Mouse (Mus musculus) kidney, postnatal 10 days (tissue): ENCODE measurements around the gene Ppm1m.
"Not testable (repeated sequence)": the region's sequence is repeated elsewhere in the genome, so short reads cannot be mapped to it uniquely, and the experiment has no call there.

Experiments used
- DNase-seq: peaks from one replicate; pipeline ENCODE4 v3.0.0; 2021; ENCODE audit warnings: mixed read lengths

Gene Ppm1m

DNA sequence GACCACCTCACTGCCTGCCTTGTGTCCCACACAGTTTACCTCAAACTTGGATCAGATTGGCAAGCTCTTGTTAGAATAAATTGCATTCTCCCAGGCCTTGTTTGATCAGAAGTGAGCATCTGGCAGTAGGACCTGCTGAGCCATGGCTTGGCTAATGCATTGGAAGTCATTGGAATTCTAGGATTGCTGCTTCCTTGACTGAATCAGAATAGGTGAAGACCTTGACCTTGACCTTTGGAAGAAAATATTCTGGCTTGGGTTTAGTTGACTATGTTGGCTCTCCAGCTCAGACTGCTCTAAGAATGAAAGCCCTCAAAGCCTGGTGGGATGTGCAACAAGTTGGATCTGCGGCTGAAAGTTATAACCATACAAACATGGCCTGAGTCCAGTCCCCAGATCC lies 8.2 kb downstream of the Ppm1m start:
- no peak for DNase-seq

DNA sequence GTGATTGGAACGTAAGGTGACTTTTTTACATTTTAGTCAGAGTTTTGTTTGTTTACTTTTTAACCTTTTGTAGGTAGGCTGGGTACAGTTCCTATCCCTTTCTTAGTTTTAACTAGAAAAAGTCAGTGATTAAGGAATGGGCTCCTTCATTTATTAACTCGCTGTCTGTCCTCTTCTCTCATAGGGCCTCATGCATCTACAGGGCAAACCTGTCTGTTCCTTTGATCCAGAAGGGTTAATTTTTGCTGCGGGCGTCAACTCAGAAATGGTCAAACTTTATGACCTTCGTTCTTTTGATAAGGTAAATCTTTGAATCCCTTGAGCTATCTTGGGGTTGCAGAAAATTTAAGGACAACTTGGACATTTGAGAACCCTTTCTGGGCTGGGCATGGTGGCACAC lies 15.6 kb downstream of the Ppm1m start:
- DNase-seq, result no peak

DNA sequence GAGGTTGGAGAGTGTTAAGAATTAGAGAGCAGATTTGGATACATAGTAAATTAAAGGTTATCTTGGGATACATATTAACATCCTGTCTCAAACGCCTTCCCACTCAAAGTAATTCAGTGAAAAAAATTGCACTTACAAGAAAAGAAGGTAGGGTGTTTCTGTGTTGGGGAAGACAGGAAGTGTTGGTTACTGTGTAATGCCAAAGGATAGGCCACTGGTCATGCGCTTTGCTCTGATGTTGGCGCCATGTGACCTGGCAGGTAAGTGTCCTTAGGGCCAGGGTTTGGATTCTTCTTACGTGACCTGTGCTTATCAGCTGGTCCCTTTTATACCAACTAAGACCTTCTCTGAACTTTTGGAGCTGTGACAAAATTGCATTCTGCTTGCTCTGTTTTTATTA lies 17.4 kb downstream of the Ppm1m start:
- no peak for DNase-seq

DNA sequence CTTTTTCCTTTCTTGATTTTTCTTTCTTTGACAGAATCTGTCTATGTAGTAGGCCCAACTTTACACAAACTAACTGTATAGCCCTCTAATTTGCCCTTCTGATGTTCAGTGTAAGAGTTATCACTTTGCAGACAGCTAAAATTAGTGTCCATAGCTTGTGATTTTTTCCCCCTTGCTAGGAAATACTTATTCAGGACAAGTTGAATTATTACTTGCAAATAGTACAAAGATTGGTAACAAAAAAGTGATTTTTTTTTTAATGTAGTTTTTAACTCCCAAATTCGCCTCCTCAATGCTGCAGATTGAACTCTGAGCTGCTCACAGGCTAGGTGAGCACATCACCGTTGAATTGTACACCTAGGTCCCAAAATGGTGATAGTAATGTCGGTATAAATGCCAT lies 19.6 kb downstream of the Ppm1m start:
- DNase-seq, result no peak

DNA sequence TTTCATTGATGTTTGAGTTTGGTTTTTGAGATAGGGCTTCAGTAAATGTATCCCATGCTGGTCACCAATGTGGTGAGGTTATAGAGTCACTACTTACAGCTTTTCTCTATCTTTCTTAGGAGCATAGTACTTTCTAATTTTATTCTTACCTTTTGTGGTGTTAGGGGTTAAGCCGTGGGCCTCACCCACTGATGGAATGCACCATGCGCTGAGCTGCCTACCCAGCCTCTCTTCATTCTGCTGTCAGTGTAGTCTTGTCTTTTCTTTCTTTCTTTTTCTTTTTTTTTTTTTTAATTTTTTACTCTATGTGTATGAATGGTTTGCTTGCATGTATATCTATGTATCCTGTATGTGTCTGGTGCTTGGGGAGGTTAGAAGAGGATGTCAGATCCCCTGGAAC lies 20.1 kb downstream of the Ppm1m start:
- DNase-seq, result no peak

GRCm38 (mm10) chr9:106177799-106178198 lies 21.7 kb downstream of the Ppm1m start:
- no peak for DNase-seq

- DNase-seq, result no peak
Measured at GRCm38 (mm10) chr9:106176769-106177168, 22.8 kb downstream of the Ppm1m start.

GRCm38 (mm10) chr9:106175552-106176200 lies 23.9 kb downstream of the Ppm1m start:
- DNase-seq, result no peak

DNA sequence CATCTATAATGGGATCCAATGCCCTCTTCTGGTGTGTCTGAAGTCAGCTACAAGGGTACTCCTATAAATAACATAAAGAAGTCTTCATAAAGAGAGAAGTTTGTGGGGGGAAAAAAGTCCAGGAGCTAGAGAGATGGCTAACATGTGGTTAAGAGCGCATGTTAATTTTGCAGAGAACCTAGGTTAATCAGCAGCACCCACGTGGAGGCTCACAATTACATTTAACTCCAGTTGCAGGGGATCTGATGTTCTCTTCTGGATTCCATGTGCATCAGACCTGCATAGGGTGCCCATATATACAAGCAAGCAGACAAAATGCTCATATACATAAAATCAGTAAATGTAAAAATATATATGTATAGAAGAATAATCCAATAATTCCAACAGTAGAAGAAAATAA lies 26.2 kb downstream of the Ppm1m start:
- no peak for DNase-seq

- no peak for DNase-seq
Measured at GRCm38 (mm10) chr9:106172527-106172926, 27.0 kb downstream of the Ppm1m start.

- peak; percentile 91 for DNase-seq
Measured at GRCm38 (mm10) chr9:106171346-106172158, 28.0 kb downstream of the Ppm1m start.

GRCm38 (mm10) chr9:106170556-106171345 lies 28.8 kb downstream of the Ppm1m start, which contains the start of gene Wdr82:
Gene Wdr82, plus strand, starts transcription at chr9:106170928.
- DNase-seq, result peak; percentile 95

DNA sequence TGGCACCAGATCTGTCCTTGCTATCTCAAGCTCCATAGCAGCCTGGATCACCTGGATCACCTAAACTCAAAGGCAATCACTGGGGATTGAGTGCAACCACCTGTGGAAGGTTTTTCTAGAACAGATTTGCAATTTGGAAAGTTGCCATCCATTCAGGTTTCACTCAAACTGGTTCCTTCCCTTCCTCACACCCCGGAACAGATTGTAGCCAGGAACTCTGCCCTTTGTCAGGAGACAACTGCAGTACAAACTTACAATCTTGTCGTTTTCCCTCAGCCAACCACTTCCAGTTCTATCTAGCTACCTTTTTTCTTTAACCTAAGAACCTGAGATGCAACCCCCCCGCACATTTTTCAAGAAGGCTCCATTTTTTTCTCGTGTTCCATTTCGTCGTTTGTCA lies 29.6 kb downstream of the Ppm1m start:
- DNase-seq, result no peak

- not testable (repeated sequence) for DNase-seq
Measured at GRCm38 (mm10) chr9:106169006-106169405, 30.5 kb downstream of the Ppm1m start.

GRCm38 (mm10) chr9:106167703-106168102 lies 31.8 kb downstream of the Ppm1m start:
- no peak for DNase-seq

GRCm38 (mm10) chr9:106167241-106167640 lies 32.3 kb downstream of the Ppm1m start:
- DNase-seq, result no peak

- no peak for DNase-seq
Measured at GRCm38 (mm10) chr9:106166709-106167108, 32.8 kb downstream of the Ppm1m start.

GRCm38 (mm10) chr9:106160426-106160825 lies 39.1 kb downstream of the Ppm1m start:
- no peak for DNase-seq

DNA sequence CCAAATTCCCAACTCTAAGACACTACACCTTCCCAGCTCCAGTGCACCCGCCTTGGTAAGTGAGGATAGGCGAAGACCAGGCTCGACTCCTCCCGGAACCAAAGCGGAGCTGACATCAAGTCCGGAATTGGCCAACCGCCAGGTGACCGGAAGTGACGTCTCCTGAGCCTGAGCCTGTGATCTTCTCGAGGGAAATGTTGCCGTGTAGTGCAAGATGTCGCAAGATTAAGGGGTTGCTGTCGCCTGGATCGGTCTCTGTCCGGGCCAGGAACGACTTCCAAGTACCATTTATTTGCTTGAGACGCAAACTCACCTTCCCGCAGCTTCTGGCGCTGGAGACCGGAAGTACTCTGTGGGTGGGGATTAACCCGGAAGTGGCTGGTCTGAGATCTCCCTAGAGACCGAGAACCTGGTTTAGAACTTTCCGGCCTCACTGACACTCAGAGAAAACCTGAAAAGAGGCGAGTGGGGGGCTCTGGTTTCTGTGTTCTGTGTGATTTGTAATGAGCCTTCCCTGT lies 39.7 kb downstream of the Ppm1m start:
- DNase-seq, result peak; percentile 99

DNA sequence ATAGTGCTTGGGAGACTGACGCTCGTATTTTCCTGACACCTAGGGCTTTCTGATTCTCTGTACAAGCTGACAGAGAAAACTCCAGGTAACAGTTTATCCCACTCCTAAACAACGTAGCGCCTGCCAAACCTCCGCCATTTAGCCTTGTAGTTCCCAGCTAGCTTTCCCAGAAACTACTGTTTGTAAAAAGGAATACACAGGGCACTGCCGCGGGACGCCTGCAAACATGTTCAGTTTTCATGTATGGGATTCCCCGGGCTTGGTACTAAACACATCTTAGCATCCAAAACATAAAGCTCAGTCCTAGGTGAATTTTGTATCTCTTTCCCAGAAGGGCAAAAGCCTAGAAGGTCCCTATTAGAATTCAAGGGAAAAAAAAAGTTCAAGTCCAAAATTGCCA lies 40.3 kb downstream of the Ppm1m start:
- no peak for DNase-seq

DNA sequence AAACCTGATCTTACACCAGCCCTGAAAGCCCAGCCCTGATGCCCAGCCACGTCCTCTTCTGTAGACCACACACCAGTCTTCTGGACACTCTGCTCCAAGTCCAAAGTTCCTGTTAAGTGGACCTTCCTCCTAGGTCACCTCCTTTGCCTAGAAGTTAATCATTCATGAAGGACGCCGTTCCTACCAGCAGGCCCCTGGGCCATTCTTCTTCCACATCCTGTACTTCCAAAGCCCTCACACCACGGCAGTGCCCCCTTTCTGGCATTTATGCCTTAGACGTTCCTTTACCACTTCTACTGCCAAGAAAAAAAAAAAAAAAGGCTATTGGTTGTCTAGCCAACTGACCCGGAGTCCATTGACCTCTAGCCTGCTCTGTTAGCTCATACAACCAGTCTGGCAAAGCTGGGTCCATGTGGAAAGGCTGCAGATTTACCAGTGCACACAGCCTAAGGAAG lies 41.5 kb downstream of the Ppm1m start, which contains the start of gene Glyctk:
Gene Glyctk (minus strand): TSS at position 102 of the 455 bp plus-strand sequence.
- DNase-seq, result peak; percentile 57

DNA sequence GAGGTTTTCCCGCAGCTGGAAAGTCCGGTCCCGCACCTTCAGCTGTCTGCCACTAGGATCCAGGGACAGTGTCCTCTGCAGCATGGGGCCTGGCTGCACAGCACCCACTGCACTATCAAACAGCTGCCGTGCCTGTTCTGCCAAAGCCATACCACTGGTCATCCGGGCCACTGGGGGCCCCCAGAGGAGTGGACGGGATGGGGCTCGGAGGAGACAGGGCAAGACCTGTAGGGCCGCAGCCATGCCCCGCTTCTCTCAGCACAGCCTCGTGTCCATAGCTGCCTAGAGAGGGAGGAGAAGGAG lies 42.0 kb downstream of the Ppm1m start:
- peak; percentile 48 for DNase-seq

GRCm38 (mm10) chr9:106156921-106157622 lies 42.5 kb downstream of the Ppm1m start:
- no peak for DNase-seq
